Mouse (Mus musculus): ENCODE data around the gene Camsap3. TPM values are rescaled to one million over a fixed set of nuclear protein-coding genes. Genes with fewer than 3 reads are reported as not detected.

Camsap3 gene
- total RNA-seq, 2 experiments from 2014 or later = 0.22 to 0.33 TPM

GRCm38 (mm10) chr8:3647561-3647960 is 60.5 kb downstream of the Camsap3 start:
- TF ChIP-seq CTCF (IDR thresholded peaks at IDR 0.05) = no peak
- intact Hi-C loops (cut with DNase I) = no loop called here
- no peak overlapping the region for H3K27ac ChIP-seq

GRCm38 (mm10) chr8:3648268-3648667 is 61.2 kb downstream of the Camsap3 start:
- DNase-seq = no peak
- intact Hi-C loops (cut with DNase I) = no loop called here
- H3K27ac ChIP-seq = no peak overlapping the region
- H3K4me3 ChIP-seq = no peak overlapping the region
- TF ChIP-seq CTCF (IDR thresholded peaks at IDR 0.05) = no peak

More at GRCm38 (mm10) chr8:3647561-3647960, 60.5 kb downstream of the Camsap3 start:
- DNase-seq = no peak
- no peak overlapping the region for H3K4me3 ChIP-seq

DNA sequence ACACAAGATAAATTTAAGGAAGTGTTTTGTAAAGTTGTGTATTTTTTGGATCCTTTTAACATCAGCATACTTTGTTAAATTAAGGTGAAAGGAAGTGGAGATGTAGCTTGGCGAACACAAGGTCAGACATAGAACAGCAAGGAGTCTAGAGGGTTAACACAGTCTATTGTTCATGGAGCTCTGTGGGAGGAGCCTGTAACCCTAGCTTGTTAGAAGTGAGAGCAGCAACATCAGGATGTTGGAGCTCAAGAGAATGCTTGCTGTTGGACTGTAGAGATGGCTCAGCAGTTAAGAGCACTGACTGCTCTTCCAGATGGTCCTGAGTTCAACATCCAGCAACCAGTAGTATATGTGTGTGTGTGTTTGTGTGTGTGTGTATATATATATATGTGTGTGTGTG is 61.9 kb downstream of the Camsap3 start:
- Histone ChIP-seq H3K27ac (no peak overlapping the region), H3K4me3 (no peak overlapping the region)
- DNase-seq = no peak
- no peak for TF ChIP-seq CTCF (IDR thresholded peaks at IDR 0.05)
- intact Hi-C loops (cut with DNase I) = no loop called here

DNA sequence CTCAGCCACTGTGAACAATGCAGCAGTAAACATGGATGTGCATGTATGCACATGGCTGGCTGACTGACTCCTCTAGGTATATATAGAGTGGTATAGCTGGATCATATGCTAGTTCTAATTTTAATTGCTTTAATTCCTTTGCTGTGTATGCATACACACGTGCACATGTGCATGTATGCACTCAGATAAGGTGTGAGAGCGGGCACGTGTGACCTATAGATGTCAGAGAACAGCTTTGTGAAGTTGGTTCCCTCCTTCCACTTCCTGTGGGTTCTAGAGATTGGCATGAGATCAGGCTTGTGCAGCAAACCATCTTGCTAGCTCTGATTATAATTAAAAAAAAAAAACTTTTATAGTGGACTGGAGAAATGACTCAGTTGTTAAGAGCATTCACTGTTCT is 65.8 kb downstream of the Camsap3 start:
- H3K4me3 ChIP-seq = no peak overlapping the region
- TF ChIP-seq CTCF (IDR thresholded peaks at IDR 0.05) = no peak
- no peak for DNase-seq
- intact Hi-C loops (cut with DNase I) = no loop called here
- no peak overlapping the region for H3K27ac ChIP-seq

DNA sequence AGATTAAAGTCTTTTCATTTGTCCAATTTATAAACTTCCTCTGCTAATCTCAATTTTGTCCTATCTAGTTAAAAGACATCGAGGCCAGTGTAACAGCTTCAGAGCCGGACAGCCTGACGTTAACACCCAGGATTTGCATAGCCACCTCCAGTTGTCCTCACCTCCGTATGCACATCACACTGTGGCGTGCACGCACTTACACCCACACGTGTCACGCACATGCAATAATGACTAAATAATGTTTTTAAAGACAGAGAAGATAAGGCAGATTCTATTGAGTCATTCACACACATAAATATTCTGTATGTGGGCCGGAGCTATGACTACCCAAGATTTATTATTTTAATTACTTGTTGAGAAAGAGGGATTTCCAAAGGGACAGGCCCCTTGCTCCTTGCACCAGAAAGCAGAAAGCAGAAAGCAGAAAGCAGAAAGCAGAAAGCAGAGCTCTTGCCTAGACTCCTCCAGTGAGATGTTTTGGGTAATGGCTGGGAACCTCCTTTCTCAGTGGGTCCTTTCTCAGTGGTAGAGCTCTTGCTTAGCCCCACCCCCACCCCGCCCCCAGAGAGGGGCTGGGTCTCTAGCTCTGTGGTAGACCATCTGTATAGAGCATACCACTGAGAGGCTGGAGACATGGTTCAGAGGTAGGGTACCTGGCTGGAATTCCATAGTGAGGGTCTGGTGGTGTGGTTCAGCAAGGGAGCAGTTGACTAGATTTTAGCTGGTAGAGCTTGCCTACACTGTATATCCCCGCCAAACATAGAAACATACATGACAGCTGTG is 67.8 kb downstream of the Camsap3 start:
- H3K27ac ChIP-seq = no peak overlapping the region
- no peak overlapping the region for H3K4me3 ChIP-seq
- intact Hi-C loops (cut with DNase I) = no loop called here
- TF ChIP-seq CTCF (IDR thresholded peaks at IDR 0.05) = no peak
- DNase-seq = no peak

GRCm38 (mm10) chr8:3655526-3655925 is 68.4 kb downstream of the Camsap3 start, which contains the start of gene Retn:
Gene Retn, plus strand, starts transcription at chr8:3655770.
- TF ChIP-seq CTCF (IDR thresholded peaks at IDR 0.05) = no peak
- Histone ChIP-seq H3K27ac (no peak within 1 kb of the TSS), H3K4me3 (no peak within 1 kb of the TSS)
- intact Hi-C loops (cut with DNase I) = no loop called here
- DNase-seq = no peak

DNA sequence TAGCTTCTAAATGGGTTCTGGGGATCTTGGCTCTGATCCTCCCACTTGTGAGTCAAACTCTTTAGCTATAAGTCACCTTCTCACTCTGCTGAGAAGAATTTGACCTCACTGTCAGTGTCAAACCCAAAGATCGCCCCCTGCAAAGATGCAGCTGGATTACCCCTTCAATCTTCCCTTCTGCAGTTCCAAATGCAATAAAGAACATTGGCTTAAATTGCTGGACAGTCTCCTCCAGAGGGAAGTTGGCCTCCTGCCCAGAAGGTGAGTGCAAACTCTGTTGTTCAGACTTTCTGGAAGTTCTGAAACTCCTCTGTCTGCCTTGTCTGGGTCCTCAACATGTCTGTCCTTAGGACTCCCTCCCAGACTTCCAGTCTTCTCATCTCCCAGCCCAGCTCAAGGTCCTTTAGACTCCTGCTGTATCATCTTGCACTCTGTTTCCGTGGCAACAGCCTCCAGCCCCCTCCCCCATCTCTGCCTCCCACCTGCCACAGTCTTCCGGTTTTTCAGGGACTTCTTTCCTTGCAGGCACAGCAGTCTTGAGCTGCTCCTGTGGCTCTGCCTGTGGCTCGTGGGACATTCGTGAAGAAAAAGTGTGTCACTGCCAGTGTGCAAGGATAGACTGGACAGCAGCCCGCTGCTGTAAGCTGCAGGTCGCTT is 69.8 kb downstream of the Camsap3 start:
- intact Hi-C loops (cut with DNase I) = no loop called here
- Histone ChIP-seq H3K27ac (no peak overlapping the region), H3K4me3 (no peak overlapping the region)
- no peak for DNase-seq
- TF ChIP-seq CTCF (IDR thresholded peaks at IDR 0.05) = no peak

Other genes starting within 250 kb of the Camsap3 start
- gene A430078G23Rik, start 233.9 kb upstream of the Camsap3 start, total RNA-seq (2021) = not detected
- gene Arhgef18, start 194.3 kb upstream of the Camsap3 start, total RNA-seq (2021) = 10 to 100 TPM in 1 of 2 experiments, 1 to 10 TPM in 1; 6.9 to 11.8 TPM
- gene Pex11g, start 119.6 kb upstream of the Camsap3 start, total RNA-seq (2021) = 1 to 10 TPM; 2.3 to 2.6 TPM
- gene Tex45, start 116.4 kb upstream of the Camsap3 start, total RNA-seq (2021) = not detected
- gene Zfp358, start 94.2 kb upstream of the Camsap3 start, total RNA-seq (2021) = 10 to 100 TPM; 30.8 to 39.3 TPM
- 10 to 100 TPM; 23.5 to 24.9 TPM for gene Mcoln1, start 86.8 kb upstream of the Camsap3 start, total RNA-seq (2021)
- gene Pnpla6, start 71.9 kb upstream of the Camsap3 start, total RNA-seq (2021) = 1 to 10 TPM; 8.7 to 9.3 TPM
- gene C330021F23Rik, start 19.3 kb upstream of the Camsap3 start, total RNA-seq (2021) = not detected
- 10 to 100 TPM; 11.0 to 11.3 TPM for gene Xab2, start 34.0 kb downstream of the Camsap3 start, total RNA-seq (2021)
- gene Pet100, start 34.3 kb downstream of the Camsap3 start, total RNA-seq (2021) = 10 to 100 TPM; 87.7 to 92.0 TPM
- gene Pcp2, start 38.3 kb downstream of the Camsap3 start, total RNA-seq (2021) = not detected
- 1 to 10 TPM; 2.7 to 5.5 TPM for gene Stxbp2, start 43.7 kb downstream of the Camsap3 start, total RNA-seq (2021)
- 1 to 10 TPM in 1 of 2 experiments, under 1 TPM in 1; 0.87 to 3.0 TPM for gene Retn, start 68.5 kb downstream of the Camsap3 start, total RNA-seq (2021)
- gene Mcemp1, start 78.5 kb downstream of the Camsap3 start, total RNA-seq (2021) = not detected
- not detected for gene Fcor, start 85.1 kb downstream of the Camsap3 start, total RNA-seq (2021)
- gene Trappc5, start 89.0 kb downstream of the Camsap3 start, total RNA-seq (2021) = 10 to 100 TPM; 18.2 to 20.7 TPM
- gene Fcer2a, start 106.9 kb downstream of the Camsap3 start, total RNA-seq (2021) = not detected
- gene Clec4g, start 133.4 kb downstream of the Camsap3 start, total RNA-seq (2021) = not detected
- under 1 TPM; 0.50 to 0.71 TPM for gene Cd209a, start 161.7 kb downstream of the Camsap3 start, total RNA-seq (2021)

Measured in gastrocnemius, adult 2 months (tissue).